21 mouse cellular contexts compared by ENCODE assay signal in genomic region chr10:53230809-53231208, GRCm38 (mm10).
"Had no signal": no experiment of that assay in that cellular context is flagged by ENCODE, and none has a peak within 500 bp of the region (broad histone marks: within the 10 kb centered on the region; RNA-seq: fewer than 3 reads in every experiment).

No protein-coding gene starts in this region.

- H3K4me1 ChIP-seq: heart, embryonic 12.5 days; hindbrain, embryonic 13.5 days; hindbrain, embryonic 15.5 days; kidney, embryonic 15.5 days; limb, embryonic 10.5 days; limb, embryonic 12.5 days had no signal

- H3K27me3 ChIP-seq: heart, embryonic 12.5 days; hindbrain, embryonic 13.5 days; hindbrain, embryonic 15.5 days; kidney, embryonic 15.5 days; limb, embryonic 12.5 days; liver, embryonic 13.5 days; liver, embryonic 15.5 days had no signal

- H3K9me3 ChIP-seq: heart, embryonic 12.5 days; hindbrain, embryonic 13.5 days; hindbrain, embryonic 15.5 days; kidney, embryonic 15.5 days; limb, embryonic 10.5 days; limb, embryonic 12.5 days; liver, embryonic 13.5 days; liver, embryonic 15.5 days had no signal

- H3K27ac ChIP-seq: hindbrain, embryonic 13.5 days; hindbrain, embryonic 15.5 days; hindbrain, postnatal 0 days; kidney, embryonic 15.5 days; kidney, postnatal 0 days; limb, embryonic 10.5 days; limb, embryonic 12.5 days; liver, embryonic 13.5 days; liver, embryonic 15.5 days had no signal

- H3K36me3 ChIP-seq: heart, embryonic 12.5 days; hindbrain, embryonic 13.5 days; hindbrain, embryonic 15.5 days; kidney, embryonic 15.5 days; limb, embryonic 10.5 days; limb, embryonic 12.5 days; liver, embryonic 13.5 days; liver, embryonic 15.5 days had no signal

- H3K4me3 ChIP-seq: heart, embryonic 12.5 days; hindbrain, embryonic 13.5 days; hindbrain, embryonic 15.5 days; kidney, embryonic 15.5 days; limb, embryonic 10.5 days; limb, embryonic 12.5 days; liver, embryonic 13.5 days; liver, embryonic 15.5 days had no signal

- DNase-seq: gastrocnemius, postnatal 14 days; gastrocnemius, postnatal 36 days; kidney, adult 11 months; kidney, adult 2 months; kidney, adult 9 months; kidney, postnatal 14 days; kidney, postnatal 36 days; layer of hippocampus, adult 9-11 months; layer of hippocampus, postnatal 36 days; liver; liver, embryonic 13.5 days; liver, postnatal 0 days had no signal
